Mouse (Mus musculus) urinary bladder, adult 2 months (tissue): Measurements from ENCODE around the gene Tmf1. TPM values are rescaled to one million over a fixed set of nuclear protein-coding genes. Genes with fewer than 3 reads are reported as not detected.

Experiments used
- DNase-seq: peaks from one replicate; pipeline ENCODE4 v3.0.0; 2022; ENCODE audit warnings: low spot score
- polyA plus RNA-seq: library from polyadenylated mRNA; depleted of rRNA; stranded (reverse); fragments of >200 nt; gene quantifications from 2 replicates; pipeline ENCODE4 v1.2.3, GENCODE M21; 2012

The Tmf1 gene
- polyA plus RNA-seq, 1 experiment: 4.2 TPM

DNA sequence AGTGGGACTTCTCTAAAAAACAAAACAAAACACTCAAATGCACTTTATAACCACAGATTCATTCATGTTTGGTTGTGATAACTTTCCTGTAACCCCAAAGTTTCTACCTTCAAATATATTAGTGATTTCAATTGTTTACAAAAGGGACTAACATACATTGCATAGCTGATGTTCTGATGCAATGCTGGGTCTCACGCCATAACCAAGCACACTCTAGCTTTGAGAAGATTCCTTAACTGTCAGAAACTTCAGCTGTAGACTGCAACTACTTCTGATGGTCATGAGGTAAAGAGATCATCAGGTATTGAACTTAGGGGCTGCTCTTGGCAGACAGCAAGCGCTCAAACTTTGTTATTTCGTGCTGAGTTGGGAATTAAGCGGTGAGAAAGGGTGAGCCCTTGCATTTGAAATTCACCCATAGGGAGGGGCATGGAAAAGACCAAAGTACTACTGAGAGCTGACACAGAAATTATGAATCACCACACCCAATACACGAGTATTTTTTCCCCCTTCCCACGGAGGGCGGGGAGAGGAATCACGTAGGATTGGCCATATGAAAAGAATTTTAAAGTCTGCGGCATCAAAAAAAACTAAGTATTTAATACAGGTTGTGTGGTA lies 25.4 kb upstream of the Tmf1 start:
- DNase-seq: no peak

GRCm38 (mm10) chr6:97202477-97202876 lies 23.6 kb upstream of the Tmf1 start:
- no peak for DNase-seq

- DNase-seq: no peak
Observed at GRCm38 (mm10) chr6:97200437-97200836, 21.5 kb upstream of the Tmf1 start.

DNA sequence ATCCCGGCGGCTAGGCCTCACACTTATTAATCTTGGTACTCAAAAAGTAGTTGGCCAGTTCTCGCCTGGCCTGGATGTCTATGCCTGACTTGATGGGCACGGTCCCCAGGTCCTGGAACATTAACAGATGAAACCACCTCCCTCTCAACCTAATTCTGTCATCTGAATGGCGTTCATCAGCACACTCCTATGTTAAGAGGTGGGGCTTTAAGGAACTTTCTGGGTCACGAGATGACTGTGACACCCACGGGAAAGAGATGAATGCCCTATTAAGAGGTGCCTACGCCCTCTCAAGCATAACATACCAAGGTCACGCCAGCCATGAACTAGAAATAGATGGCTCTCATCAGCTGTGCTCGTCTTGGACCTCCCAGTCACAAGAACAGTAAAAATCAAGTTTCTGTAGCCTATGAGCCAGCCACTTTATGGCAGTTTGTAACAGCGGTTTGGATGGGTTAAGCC lies 476 bp upstream of the Tmf1 start:
- DNase-seq: no peak

DNA sequence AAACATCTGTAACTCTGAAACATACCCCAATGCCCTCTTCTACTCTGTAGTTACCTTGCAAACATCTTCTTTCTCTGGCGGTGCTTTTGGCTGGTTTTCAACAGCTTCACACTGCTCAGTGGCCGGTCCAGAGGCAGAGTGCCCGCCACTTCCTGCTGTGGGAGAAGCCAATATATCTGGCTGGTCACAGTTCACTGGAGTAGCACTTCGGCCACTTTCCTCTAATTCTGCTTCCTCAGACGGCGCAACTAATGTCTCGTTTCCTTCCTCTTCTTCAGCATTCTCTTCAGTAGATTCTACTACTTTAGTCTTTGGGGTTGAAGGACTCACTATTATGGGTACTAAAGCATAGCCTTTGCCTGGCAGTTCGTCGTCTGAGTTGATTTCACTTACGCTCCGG lies 3.2 kb downstream of the Tmf1 start:
- DNase-seq: no peak

DNA sequence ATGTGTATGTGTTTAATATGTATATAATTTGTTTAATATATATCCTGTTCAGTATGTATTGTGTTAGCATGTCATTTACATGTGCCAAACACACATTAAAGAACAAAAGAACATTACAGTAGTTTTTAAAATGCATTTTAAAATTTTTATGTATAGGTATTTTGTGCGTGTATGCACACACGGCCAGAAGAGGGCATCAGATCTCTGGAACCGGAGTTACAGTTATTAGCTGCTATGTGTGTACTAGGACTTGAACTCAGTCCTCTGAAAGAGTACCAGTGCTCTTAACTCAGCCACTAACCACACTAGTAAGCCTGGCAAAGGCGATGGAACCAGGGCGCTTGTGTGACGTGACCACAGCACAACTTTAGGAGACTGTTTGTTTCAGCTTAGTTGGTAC lies 28.8 kb downstream of the Tmf1 start:
- DNase-seq: no peak

DNA sequence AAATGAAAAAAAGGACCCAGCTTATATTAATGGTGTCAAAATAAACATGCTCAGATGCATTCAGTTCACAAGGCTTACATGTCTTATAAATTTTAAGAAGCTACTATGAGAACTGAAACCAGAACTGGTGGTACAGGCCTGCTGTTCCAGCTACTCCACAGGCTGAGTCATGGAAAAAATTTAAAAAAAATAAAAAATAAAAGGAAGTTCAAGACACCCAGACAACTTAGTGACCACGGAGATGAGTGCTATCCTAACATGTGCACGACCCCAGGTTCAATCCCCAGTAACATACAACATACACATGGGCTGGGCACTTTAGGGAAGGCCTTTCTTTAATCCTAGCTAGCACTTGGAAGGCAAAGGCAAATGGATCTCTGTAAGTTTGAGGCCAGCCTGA lies 29.2 kb downstream of the Tmf1 start:
- no peak for DNase-seq

DNA sequence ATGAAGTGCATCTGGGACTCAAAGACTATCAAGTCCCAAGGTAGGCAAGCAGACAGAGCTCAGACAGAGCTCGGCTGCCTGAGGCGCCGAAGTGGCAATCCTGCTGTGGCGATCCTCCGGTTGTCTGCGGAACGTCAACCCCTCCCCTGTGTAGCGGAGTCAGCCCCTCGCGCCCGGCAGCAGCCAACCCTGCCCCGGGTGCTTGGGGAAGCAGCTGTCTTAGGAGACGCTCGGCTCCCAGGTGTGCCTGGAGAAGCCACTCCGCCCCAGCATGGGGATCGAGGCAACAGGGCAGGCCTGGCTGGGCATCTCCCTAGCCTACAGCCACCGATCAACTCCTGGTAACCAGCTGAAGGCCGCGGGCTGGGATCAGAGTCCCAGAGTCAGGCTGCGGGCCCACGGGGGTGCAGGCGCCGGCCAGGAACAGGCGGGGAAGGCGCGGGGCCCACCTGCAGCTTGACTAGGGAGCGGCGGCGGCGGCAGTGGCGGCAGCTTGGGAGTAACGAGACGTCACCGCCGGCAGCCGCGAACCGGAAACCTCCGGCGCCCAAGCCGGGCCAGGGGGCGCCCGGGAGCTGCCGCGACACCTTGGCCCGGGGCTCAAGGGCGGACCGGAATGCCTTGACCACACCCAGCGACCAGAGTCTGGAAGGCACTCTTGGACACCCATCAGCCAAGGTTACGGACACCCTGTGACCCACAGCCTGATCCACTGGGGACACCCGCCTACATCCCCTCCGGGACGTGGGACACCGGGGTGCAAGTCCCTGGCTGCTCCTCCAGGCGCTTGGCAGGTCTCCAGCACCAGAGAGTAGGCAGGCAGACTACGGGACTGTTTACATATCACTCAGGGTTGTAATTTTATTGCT lies 30.3 kb downstream of the Tmf1 start, which contains the start of gene Eogt:
Gene Eogt, minus strand, starts transcription at position 800 of the 869 bp plus-strand sequence.
- peak; percentile 83 for DNase-seq

DNA sequence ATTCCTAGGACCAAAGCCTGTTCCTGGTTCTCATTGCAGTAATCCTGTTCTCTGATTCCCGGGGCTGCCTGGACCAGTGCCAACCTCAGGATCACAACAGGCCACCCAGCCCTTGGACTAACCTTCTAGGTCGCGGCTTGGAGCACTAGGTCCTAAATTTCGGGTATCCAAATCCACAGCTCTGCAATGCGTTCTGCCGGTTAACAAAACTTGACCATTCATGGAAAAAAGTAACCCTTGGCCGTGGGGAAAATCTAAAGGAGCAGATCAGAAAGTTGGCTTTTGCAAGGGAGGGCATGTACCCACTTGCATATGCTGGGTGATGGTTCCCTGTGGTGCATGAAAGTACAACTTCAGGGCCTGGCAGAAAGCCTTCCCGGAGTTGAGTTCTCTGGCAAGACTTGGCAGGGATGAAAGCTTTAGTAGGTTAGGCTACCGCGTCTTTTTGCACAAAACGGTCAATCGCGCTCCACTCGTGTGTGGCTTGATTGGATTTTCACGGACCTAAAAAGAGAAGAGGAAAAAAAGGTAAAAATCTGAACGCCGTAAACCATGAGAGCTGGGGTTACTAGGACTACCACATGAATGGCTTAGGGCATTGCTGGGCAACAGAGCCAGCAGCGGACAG lies 31.1 kb downstream of the Tmf1 start:
- DNase-seq: peak; percentile 28

- DNase-seq: peak; percentile 24
Observed at GRCm38 (mm10) chr6:97145156-97145555, 33.8 kb downstream of the Tmf1 start.

DNA sequence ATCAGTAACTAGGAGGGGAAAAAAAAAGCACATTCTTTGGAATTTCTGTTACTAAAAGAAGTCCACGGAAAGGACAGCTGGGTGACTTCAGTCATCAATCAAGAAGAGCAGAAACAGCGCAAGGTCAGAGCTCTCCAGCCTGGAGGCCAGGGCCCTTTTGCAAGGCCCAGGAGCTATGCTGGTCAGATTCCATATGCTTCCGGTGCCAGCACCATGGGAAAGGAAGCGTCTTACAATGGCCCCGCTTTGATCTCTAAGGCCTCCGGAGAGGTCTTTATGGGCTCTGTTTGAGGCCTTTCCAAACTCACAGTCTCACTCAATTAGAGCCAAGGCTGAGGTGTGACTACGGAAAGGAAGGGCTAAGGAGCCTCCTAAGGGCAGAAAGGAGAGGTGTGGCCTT lies 34.6 kb downstream of the Tmf1 start:
- no peak for DNase-seq

GRCm38 (mm10) chr6:97142611-97143010 lies 36.3 kb downstream of the Tmf1 start:
- DNase-seq: no peak

GRCm38 (mm10) chr6:97141811-97142210 lies 37.1 kb downstream of the Tmf1 start:
- DNase-seq: no peak

- no peak for DNase-seq
Observed at GRCm38 (mm10) chr6:97132707-97133303, 46.1 kb downstream of the Tmf1 start.

DNA sequence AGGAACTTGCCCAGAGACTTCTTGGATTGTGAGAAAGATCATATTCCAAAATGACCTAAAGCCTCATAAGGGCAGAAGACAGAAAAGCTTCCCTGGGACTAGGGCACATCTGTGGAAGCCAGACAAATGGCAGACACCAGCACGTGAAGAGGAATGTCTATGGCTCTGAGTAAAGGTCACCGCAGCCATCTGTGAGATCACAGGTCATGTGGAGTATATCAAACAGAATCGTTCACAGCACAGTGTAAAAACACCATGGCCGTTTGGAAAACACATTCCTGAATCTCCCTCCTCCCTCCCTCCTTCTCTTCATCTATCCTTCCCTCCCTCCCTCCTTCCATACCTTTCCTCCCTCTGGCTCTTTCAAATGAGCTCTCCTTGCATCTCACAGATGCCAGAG lies 47.1 kb downstream of the Tmf1 start:
- no peak for DNase-seq

GRCm38 (mm10) chr6:97130979-97131378 lies 47.9 kb downstream of the Tmf1 start:
- no peak for DNase-seq

DNA sequence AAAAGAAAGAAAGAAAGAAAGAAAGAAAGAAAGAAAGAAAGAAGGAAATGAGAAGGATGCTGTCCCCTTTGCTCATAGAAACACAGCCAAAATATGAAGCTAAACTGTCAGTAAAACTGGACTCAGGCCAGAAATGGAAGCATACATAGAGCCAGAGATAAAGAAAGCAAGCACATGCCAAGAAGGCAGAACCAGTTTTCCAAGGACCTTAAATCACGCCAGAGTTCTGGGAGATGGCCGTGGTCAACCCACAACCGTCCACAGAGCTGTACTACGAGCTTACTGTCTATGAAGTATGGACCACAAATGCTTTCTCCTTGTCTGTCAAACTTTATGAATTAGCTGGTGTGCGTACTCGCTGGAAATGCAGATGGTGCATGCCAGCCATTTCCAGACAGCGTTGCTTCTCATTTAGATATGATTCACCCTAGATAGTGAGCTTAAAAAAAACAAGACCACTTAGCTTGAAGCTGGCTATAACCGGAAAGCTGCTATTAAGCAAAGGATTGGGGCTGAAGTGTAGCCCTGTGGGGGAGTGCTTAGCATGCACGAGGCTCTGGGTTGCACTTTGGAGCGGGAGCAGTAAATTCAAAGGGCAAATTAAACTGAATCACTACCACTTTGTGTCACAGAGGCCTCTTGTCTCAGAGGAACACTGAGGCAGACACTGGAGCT lies 54.4 kb downstream of the Tmf1 start:
- DNase-seq: no peak

GRCm38 (mm10) chr6:97120922-97121321 lies 58.0 kb downstream of the Tmf1 start:
- no peak for DNase-seq

GRCm38 (mm10) chr6:97118327-97118726 lies 60.6 kb downstream of the Tmf1 start:
- DNase-seq: no peak

DNA sequence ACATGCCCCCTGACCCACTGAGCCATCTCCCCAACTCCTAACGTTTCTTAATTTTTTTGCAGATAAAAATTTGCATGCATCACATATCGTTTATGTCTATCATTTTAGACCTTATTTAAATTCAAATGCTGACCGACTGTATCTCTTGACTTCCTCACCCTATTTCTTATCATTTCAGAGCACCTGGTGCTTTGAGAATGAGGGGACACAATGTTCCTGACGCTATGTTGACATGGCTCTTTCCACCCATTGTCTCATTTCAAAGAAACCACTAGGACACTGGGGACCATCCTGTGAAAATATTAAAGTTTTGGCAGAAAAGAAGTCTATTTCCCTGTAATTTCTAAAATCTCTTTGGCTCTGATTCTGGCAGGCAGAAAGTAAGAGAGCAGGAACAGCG lies 62.0 kb downstream of the Tmf1 start:
- no peak for DNase-seq

- DNase-seq: no peak
Observed at GRCm38 (mm10) chr6:97114821-97115220, 64.1 kb downstream of the Tmf1 start.

DNA sequence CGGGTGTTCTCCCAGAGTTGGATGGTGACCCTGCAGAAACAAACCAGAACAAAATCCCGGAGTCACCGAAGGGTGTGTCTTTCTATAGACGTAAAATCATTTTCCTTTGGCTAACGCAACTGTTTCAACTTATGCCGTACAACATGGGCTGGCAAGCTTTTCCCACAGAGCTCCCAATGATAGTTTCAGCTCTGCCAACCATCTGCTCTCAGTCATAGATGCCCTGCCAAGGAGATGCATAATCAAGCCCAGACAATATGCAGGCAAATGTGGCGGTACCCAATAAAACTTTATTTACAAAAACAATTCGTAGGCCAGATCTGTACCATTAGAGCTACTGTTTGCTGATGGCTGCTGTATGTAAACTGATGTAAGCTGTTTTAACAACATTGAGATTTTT lies 66.7 kb downstream of the Tmf1 start:
- no peak for DNase-seq
